Mouse (Mus musculus): ENCODE results near the gene Atxn1. TPM values are rescaled to one million over a fixed set of nuclear protein-coding genes. Genes with fewer than 3 reads are reported as not detected.

Atxn1 gene
- total and polyA plus RNA-seq, 2 experiments from 2014 or later = 12.0 to 31.4 TPM

- H3K4me2 ChIP-seq (ENCODE audit: low read depth, low read length, poor library complexity, severe bottlenecking) = no peak overlapping the region
- H3K27ac ChIP-seq (ENCODE audit: low read depth, low read length) = no peak overlapping the region
- 87% methylated on average over 5 of the region's 5 CpGs for WGBS
- H3K4me3 ChIP-seq (ENCODE audit: low read depth, low read length) = no peak overlapping the region
- H3K36me3 ChIP-seq (ENCODE audit: insufficient read depth, low read length) = no peaks in the 10 kb centered on the region
- H3K4me1 ChIP-seq (ENCODE audit: insufficient read depth, low read length) = no peaks in the 10 kb centered on the region
- H3K9me3 ChIP-seq (ENCODE audit: low read length) = no peaks in the 10 kb centered on the region
- H3K9ac ChIP-seq (replicated peaks; ENCODE audit: low read length, poor library complexity, severe bottlenecking) = no peak overlapping the region
- no peak for TF ChIP-seq CTCF (IDR thresholded peaks at IDR 0.05)
- DNase-seq (ENCODE audit: low spot score) (peak; percentile 40), ATAC-seq (ENCODE audit: low FRiP score) (no peak)
- no peaks in the 10 kb centered on the region for H3K27me3 ChIP-seq (ENCODE audit: insufficient read depth, low read length)
Observed at GRCm38 (mm10) chr13:45764354-45764753, 200.5 kb downstream of the Atxn1 start.

- no peak overlapping the region for H3K27ac ChIP-seq (ENCODE audit: low read depth, low read length)
- no peak for TF ChIP-seq CTCF (IDR thresholded peaks at IDR 0.05)
- H3K9ac ChIP-seq (replicated peaks; ENCODE audit: low read length, poor library complexity, severe bottlenecking) = no peak overlapping the region
- 62% methylated on average over 7 of the region's 7 CpGs for WGBS
- DNase-seq (ENCODE audit: low spot score) (peak; percentile 45), ATAC-seq (ENCODE audit: low FRiP score) (no peak)
- no peaks in the 10 kb centered on the region for H3K4me1 ChIP-seq (ENCODE audit: insufficient read depth, low read length)
- H3K27me3 ChIP-seq (ENCODE audit: insufficient read depth, low read length) = no peaks in the 10 kb centered on the region
- no peaks in the 10 kb centered on the region for H3K36me3 ChIP-seq (ENCODE audit: insufficient read depth, low read length)
- H3K4me2 ChIP-seq (ENCODE audit: low read depth, low read length, poor library complexity, severe bottlenecking) = no peak overlapping the region
- no peak overlapping the region for H3K4me3 ChIP-seq (ENCODE audit: low read depth, low read length)
- no peaks in the 10 kb centered on the region for H3K9me3 ChIP-seq (ENCODE audit: low read length)
Observed at GRCm38 (mm10) chr13:45762278-45762677, 202.5 kb downstream of the Atxn1 start.

GRCm38 (mm10) chr13:45754483-45754882, 210.3 kb downstream of the Atxn1 start:
- whole genome bisulfite sequencing = 95% methylated on average over 1 of the region's 1 CpGs
- no peak for TF ChIP-seq CTCF (IDR thresholded peaks at IDR 0.05)
- H3K27me3 ChIP-seq (ENCODE audit: insufficient read depth, low read length) = no peaks in the 10 kb centered on the region

GRCm38 (mm10) chr13:45752498-45752897, 212.3 kb downstream of the Atxn1 start:
- H3K36me3 ChIP-seq (ENCODE audit: insufficient read depth, low read length) = no peaks in the 10 kb centered on the region
- no peak overlapping the region for H3K4me2 ChIP-seq (ENCODE audit: low read depth, low read length, poor library complexity, severe bottlenecking)
- 51% methylated on average over 5 of the region's 5 CpGs for WGBS
- no peaks in the 10 kb centered on the region for H3K27me3 ChIP-seq (ENCODE audit: insufficient read depth, low read length)
- ATAC-seq (ENCODE audit: low FRiP score) (no peak), DNase-seq (ENCODE audit: low spot score) (no peak)
- H3K27ac ChIP-seq (ENCODE audit: low read depth, low read length) = no peak overlapping the region
- no peaks in the 10 kb centered on the region for H3K4me1 ChIP-seq (ENCODE audit: insufficient read depth, low read length)
- H3K9me3 ChIP-seq (ENCODE audit: low read length) = no peaks in the 10 kb centered on the region
- no peak for TF ChIP-seq CTCF (IDR thresholded peaks at IDR 0.05)
- H3K9ac ChIP-seq (replicated peaks; ENCODE audit: low read length, poor library complexity, severe bottlenecking) = no peak overlapping the region
- no peak overlapping the region for H3K4me3 ChIP-seq (ENCODE audit: low read depth, low read length)

More at GRCm38 (mm10) chr13:45754483-45754882, 210.3 kb downstream of the Atxn1 start:
- Histone ChIP-seq H3K36me3 (ENCODE audit: insufficient read depth, low read length) (no peaks in the 10 kb centered on the region), H3K4me2 (ENCODE audit: low read depth, low read length, poor library complexity, severe bottlenecking) (no peak overlapping the region), H3K4me1 (ENCODE audit: insufficient read depth, low read length) (no peaks in the 10 kb centered on the region), H3K9me3 (ENCODE audit: low read length) (no peaks in the 10 kb centered on the region), H3K27ac (ENCODE audit: low read depth, low read length) (no peak overlapping the region), H3K9ac (replicated peaks; ENCODE audit: low read length, poor library complexity, severe bottlenecking) (no peak overlapping the region), H3K4me3 (ENCODE audit: low read depth, low read length) (no peak overlapping the region)
- no peak for DNase-seq (ENCODE audit: low spot score)
- ATAC-seq (ENCODE audit: low FRiP score) = no peak

- WGBS = 71% methylated on average over 2 of the region's 2 CpGs
- Histone ChIP-seq H3K27me3 (ENCODE audit: insufficient read depth, low read length) (no peaks in the 10 kb centered on the region), H3K9me3 (ENCODE audit: low read length) (no peaks in the 10 kb centered on the region), H3K36me3 (ENCODE audit: insufficient read depth, low read length) (no peaks in the 10 kb centered on the region), H3K9ac (replicated peaks; ENCODE audit: low read length, poor library complexity, severe bottlenecking) (no peak overlapping the region), H3K4me1 (ENCODE audit: insufficient read depth, low read length) (no peaks in the 10 kb centered on the region), H3K4me3 (ENCODE audit: low read depth, low read length) (no peak overlapping the region), H3K4me2 (ENCODE audit: low read depth, low read length, poor library complexity, severe bottlenecking) (no peak overlapping the region), H3K27ac (ENCODE audit: low read depth, low read length) (no peak overlapping the region)
- ATAC-seq (ENCODE audit: low FRiP score) = no peak
- no peak for DNase-seq (ENCODE audit: low spot score)
- no peak for TF ChIP-seq CTCF (IDR thresholded peaks at IDR 0.05)
Observed at GRCm38 (mm10) chr13:45751231-45751630, 213.6 kb downstream of the Atxn1 start.

GRCm38 (mm10) chr13:45750627-45751026, 214.2 kb downstream of the Atxn1 start:
- Histone ChIP-seq H3K27ac (ENCODE audit: low read depth, low read length) (no peak overlapping the region), H3K4me1 (ENCODE audit: insufficient read depth, low read length) (no peaks in the 10 kb centered on the region), H3K9ac (replicated peaks; ENCODE audit: low read length, poor library complexity, severe bottlenecking) (no peak overlapping the region), H3K4me3 (ENCODE audit: low read depth, low read length) (no peak overlapping the region), H3K27me3 (ENCODE audit: insufficient read depth, low read length) (no peaks in the 10 kb centered on the region), H3K9me3 (ENCODE audit: low read length) (no peaks in the 10 kb centered on the region), H3K36me3 (ENCODE audit: insufficient read depth, low read length) (no peaks in the 10 kb centered on the region), H3K4me2 (ENCODE audit: low read depth, low read length, poor library complexity, severe bottlenecking) (no peak overlapping the region)
- 72% methylated on average over 6 of the region's 6 CpGs for WGBS
- DNase-seq (ENCODE audit: low spot score) = no peak
- no peak for TF ChIP-seq CTCF (IDR thresholded peaks at IDR 0.05)
- ATAC-seq (ENCODE audit: low FRiP score) = no peak

Measured in midbrain, postnatal 0 days (tissue).